Mouse (Mus musculus) intestine, embryonic 14.5 days (tissue): ENCODE measurements around the gene Myo1a. TPM values are rescaled to one million over a fixed set of nuclear protein-coding genes. Genes with fewer than 3 reads are reported as not detected.
"Not testable (repeated sequence)": the region's sequence is repeated elsewhere in the genome, so short reads cannot be mapped to it uniquely, and the experiment has no call there.

Experiments
- ATAC-seq: fragments of 200-750 bp; cut with Nextera tagmentation; replicated peaks from 2 replicates; pipeline ENCODE4 v1.8.0; 2017; ENCODE audit warnings: low read depth, moderate number of reproducible peaks, moderate TSS enrichment, moderate library complexity; ENCODE audit not compliant: low FRiP score, low TSS enrichment
- DNase-seq: peaks from one replicate; pipeline ENCODE4 v3.0.0-alpha.2; 2018; ENCODE audit warnings: low spot score
- H3K27ac ChIP-seq: fragments of 300-500 bp; sonication (generic); 2 replicates; pipeline ENCODE4 v1.5.1; 2014; ENCODE audit warnings: low read depth, mild to moderate bottlenecking, control low read depth
- H3K27me3 ChIP-seq: fragments of 300-500 bp; sonication (generic); replicated peaks from 2 replicates; pipeline ENCODE4 v1.6.1; 2014; ENCODE audit warnings: low read length, control low read depth; ENCODE audit not compliant: control insufficient read depth, insufficient read depth
- H3K36me3 ChIP-seq: fragments of 300-500 bp; sonication (generic); 2 replicates; pipeline ENCODE4 v1.6.1; 2014; ENCODE audit warnings: low read length, control low read depth; ENCODE audit not compliant: control insufficient read depth, insufficient read depth
- H3K4me1 ChIP-seq: fragments of 300-500 bp; sonication (generic); replicated peaks from 2 replicates; pipeline ENCODE4 v1.6.1; 2014; ENCODE audit warnings: low read length, control low read depth, mixed read lengths; ENCODE audit not compliant: control insufficient read depth, insufficient read depth
- H3K4me2 ChIP-seq: fragments of 300-500 bp; sonication (generic); 2 replicates; pipeline ENCODE4 v1.6.1; 2014; ENCODE audit warnings: low read length
- H3K4me3 ChIP-seq: fragments of 300-500 bp; sonication (generic); 2 replicates; pipeline ENCODE4 v1.5.1; 2014; ENCODE audit warnings: low read depth, low read length, control low read depth, mixed read lengths
- H3K9ac ChIP-seq: fragments of 300-500 bp; sonication (generic); 2 replicates; pipeline ENCODE4 v1.6.1; 2014; ENCODE audit warnings: mild to moderate bottlenecking, low read length
- H3K9me3 ChIP-seq: fragments of 300-500 bp; sonication (generic); 2 replicates; pipeline ENCODE4 v1.6.1; 2016; ENCODE audit warnings: low read length, control low read depth; ENCODE audit not compliant: control insufficient read depth
- WGBS: fragments of 180-500 bp; shearing (Covaris S2); extraction: QIAGEN DNeasy Blood & Tissue Kit; methylation state at CpG from one replicate; pipeline ENCODE4 v1.1.7; 2014; 5-methylcytosine and 5-hydroxymethylcytosine counted together
- polyA plus RNA-seq: library from polyadenylated mRNA; unstranded; fragments of >200 nt; fragmentation: Nextera tagmentation; extraction: Ambion mirVana; gene quantifications from 2 replicates; pipeline ENCODE4 v1.2.1, GENCODE M21; 2014

Myo1a gene
- polyA plus RNA-seq, 1 experiment from 2014 or later: 15.3 TPM

- no peak within 1 kb of the TSS for H3K4me3 ChIP-seq
Measured at GRCm38 (mm10) chr10:127751548-127751947, 46.6 kb downstream of the Myo1a start, which contains the start of gene Gpr182. Gene Gpr182 (minus strand): TSS chr10:127751732.

GRCm38 (mm10) chr10:127754566-127755166, 49.7 kb downstream of the Myo1a start:
- Histone ChIP-seq H3K27ac (no peak overlapping the region), H3K9ac (no peak overlapping the region), H3K36me3 (no peaks in the 10 kb centered on the region), H3K4me2 (no peak overlapping the region), H3K9me3 (no peaks in the 10 kb centered on the region), H3K27me3 (no peaks in the 10 kb centered on the region), H3K4me3 (no peak overlapping the region), H3K4me1 (peaks cover 5% of the 10 kb centered on the region; the same call in 1 of the 2 replicates)
- ATAC-seq: no peak
- no peak for DNase-seq
- WGBS: 50% methylated on average over 6 of the region's 6 CpGs

More at GRCm38 (mm10) chr10:127751548-127751947, 46.6 kb downstream of the Myo1a start, which contains the start of gene Gpr182:
- peaks cover 15% of the 10 kb centered on the region for H3K4me1 ChIP-seq
- no peak for DNase-seq
- ATAC-seq: no peak
- 36% methylated on average over 8 of the region's 8 CpGs for WGBS
- no peaks in the 10 kb centered on the region for H3K27me3 ChIP-seq
- H3K9me3 ChIP-seq: no peaks in the 10 kb centered on the region
- H3K9ac ChIP-seq: no peak within 1 kb of the TSS
- H3K4me2 ChIP-seq: no peak within 1 kb of the TSS; the same call in 1 of the 2 replicates
- H3K36me3 ChIP-seq: peaks cover 4% of the 10 kb centered on the region
- H3K27ac ChIP-seq: no peak within 1 kb of the TSS

GRCm38 (mm10) chr10:127755246-127755645, 50.3 kb downstream of the Myo1a start:
- H3K4me3 ChIP-seq: no peak overlapping the region
- DNase-seq: no peak
- 76% methylated on average over 3 of the region's 3 CpGs for WGBS
- H3K27me3 ChIP-seq: no peaks in the 10 kb centered on the region
- ATAC-seq: no peak
- no peak overlapping the region for H3K4me2 ChIP-seq
- no peaks in the 10 kb centered on the region for H3K36me3 ChIP-seq
- H3K9me3 ChIP-seq: no peaks in the 10 kb centered on the region
- H3K27ac ChIP-seq: no peak overlapping the region
- H3K9ac ChIP-seq: no peak overlapping the region
- H3K4me1 ChIP-seq: peaks cover 5% of the 10 kb centered on the region; the same call in 1 of the 2 replicates

- no peak for DNase-seq
- WGBS: 26% methylated on average over 16 of the region's 18 CpGs
Measured at GRCm38 (mm10) chr10:127755770-127756468, 50.9 kb downstream of the Myo1a start.

GRCm38 (mm10) chr10:127759181-127760110, 54.5 kb downstream of the Myo1a start, which contains the start of the genes Rdh1 and Rdh16f1:
Gene Rdh1 (plus strand): TSS chr10:127759721.
Gene Rdh16f1 (plus strand): TSS chr10:127759787.
- Histone ChIP-seq H3K9ac (no peak within 1 kb of the TSS), H3K9me3 (no peaks in the 10 kb centered on the region), H3K4me1 (peaks cover 5% of the 10 kb centered on the region; the same call in 1 of the 2 replicates), H3K27ac (no peak within 1 kb of the TSS), H3K36me3 (no peaks in the 10 kb centered on the region), H3K27me3 (no peaks in the 10 kb centered on the region), H3K4me2 (no peak within 1 kb of the TSS), H3K4me3 (no peak within 1 kb of the TSS)
- DNase-seq (no peak), ATAC-seq (no peak)
- WGBS: 56% methylated on average over 9 of the region's 9 CpGs

More at GRCm38 (mm10) chr10:127755770-127756468, 50.9 kb downstream of the Myo1a start:
- H3K4me3 ChIP-seq: peak overlapping the region; percentile 21
- no peak for ATAC-seq
- peak overlapping the region; percentile 55 for H3K4me2 ChIP-seq
- no peaks in the 10 kb centered on the region for H3K27me3 ChIP-seq
- H3K9me3 ChIP-seq: no peaks in the 10 kb centered on the region
- H3K36me3 ChIP-seq: no peaks in the 10 kb centered on the region
- H3K27ac ChIP-seq: peak overlapping the region; percentile 11; the same call in 1 of the 2 replicates
- peaks cover 5% of the 10 kb centered on the region; the same call in 1 of the 2 replicates for H3K4me1 ChIP-seq
- peak overlapping the region; percentile 22; the same call in 1 of the 2 replicates for H3K9ac ChIP-seq

- H3K27me3 ChIP-seq, H3K4me2 ChIP-seq, H3K36me3 ChIP-seq, ATAC-seq, H3K9ac ChIP-seq, H3K9me3 ChIP-seq, H3K27ac ChIP-seq, H3K4me3 ChIP-seq, H3K4me1 ChIP-seq: not testable (repeated sequence)
- whole genome bisulfite sequencing: 84% methylated on average over 10 of the region's 10 CpGs
- DNase-seq: peak; percentile 43
Measured at GRCm38 (mm10) chr10:127762926-127763325, 58.0 kb downstream of the Myo1a start.

- no peak overlapping the region for H3K27ac ChIP-seq
- no peaks in the 10 kb centered on the region for H3K9me3 ChIP-seq
- WGBS: 62% methylated on average over 12 of the region's 12 CpGs
- no peaks in the 10 kb centered on the region for H3K27me3 ChIP-seq
- DNase-seq (peak; percentile 63), ATAC-seq (peak; percentile 69)
- H3K4me2 ChIP-seq: no peak overlapping the region
- H3K9ac ChIP-seq: no peak overlapping the region
- no peaks in the 10 kb centered on the region for H3K4me1 ChIP-seq
- H3K4me3 ChIP-seq: no peak overlapping the region
- no peaks in the 10 kb centered on the region for H3K36me3 ChIP-seq
Measured at GRCm38 (mm10) chr10:127763914-127764680, 59.1 kb downstream of the Myo1a start.
